Mouse (Mus musculus) kidney, adult 8-10 months (tissue): Measurements from ENCODE around the gene Ggta1.

Experiments
- DNase-seq, 2 experiments: peaks; one replicate each; pipeline ENCODE4 v3.0.0; 2022

Gene Ggta1

DNA sequence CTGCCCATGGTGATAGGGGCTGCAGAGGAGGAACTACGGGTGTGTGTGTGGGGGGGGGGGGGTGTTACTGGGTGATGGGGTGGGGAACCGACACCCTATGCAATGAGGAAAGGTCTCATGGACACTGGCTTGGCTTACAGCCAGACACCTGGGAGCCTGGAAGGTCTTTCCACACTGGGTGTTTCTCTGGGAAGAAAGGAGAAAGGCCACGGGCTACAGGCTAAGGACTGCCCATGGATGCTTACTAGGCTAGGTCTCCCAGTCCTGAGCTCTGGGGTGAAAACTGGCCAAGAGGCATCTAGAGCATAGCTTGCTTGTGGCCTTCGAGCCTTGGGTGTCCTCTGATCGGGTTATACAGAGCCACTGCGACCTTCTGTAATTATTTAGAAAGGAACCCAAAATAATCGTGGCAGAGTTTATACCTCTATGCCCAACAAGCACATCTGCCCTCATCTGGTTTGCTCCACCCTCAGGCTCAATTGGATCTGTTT is at the start of gene Ggta1:
Gene Ggta1 (minus strand): TSS at position 441 of the 491 bp plus-strand sequence.
- no peak for DNase-seq

DNA sequence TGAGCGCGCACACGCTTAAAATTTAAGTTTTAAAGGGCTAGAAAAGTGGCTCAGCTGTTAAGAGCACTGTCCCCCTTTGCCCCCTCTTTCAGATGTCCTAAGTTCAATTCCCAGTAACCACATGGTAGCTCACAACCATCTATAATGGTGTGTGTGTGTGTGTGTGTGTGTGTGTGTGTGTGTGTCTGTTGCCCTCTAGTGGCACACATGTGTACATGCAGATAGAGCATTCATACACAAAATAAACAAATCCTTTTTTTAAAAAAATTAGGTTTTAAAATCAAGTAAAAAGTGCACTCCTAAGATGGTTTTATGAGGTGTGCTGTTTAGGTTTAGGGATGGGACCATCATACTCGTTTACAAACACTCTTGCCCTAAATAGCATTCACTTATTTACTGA is 49.2 kb upstream of the Ggta1 start:
- no peak for DNase-seq

DNA sequence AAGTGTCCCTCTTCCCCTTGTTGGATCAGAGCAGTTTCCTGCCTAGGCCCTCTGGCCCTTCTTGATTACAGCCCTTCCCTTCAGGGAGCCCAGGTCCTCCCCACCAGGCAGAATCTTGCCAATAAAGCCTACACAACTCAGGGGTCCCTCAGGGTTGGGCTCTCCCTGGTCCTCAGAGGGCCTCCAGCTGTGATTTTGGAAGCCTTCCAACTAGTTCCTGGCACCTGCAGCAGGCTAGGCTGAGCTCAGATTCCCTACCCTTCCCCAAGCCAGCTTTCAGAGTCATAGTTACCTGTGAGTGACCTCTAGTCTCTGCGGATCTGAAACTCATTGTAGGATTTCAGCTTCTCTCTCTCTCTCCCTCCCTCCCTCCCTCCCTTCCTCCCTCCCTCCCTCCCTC is 47.9 kb upstream of the Ggta1 start:
- DNase-seq, result no peak

DNA sequence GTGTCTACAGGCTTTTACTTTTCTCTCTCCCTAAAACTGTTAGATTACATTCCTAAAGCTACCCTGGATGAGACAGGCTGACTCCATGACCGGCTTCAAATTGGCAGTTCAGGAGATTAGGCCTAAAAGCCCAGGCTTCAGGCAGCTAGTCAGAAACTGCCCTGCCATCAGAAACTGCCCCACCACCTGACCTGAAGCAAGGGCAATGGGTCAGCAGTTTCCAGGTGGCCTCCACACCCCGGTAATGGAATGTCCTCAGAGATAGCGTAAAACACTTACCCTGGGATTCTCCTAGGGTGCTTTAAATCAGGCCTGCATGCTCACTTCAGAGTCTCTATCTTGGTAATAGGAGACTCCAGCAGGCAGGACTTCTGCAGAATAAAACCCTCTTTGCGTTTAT is 46.9 kb upstream of the Ggta1 start:
- DNase-seq, result no peak

DNA sequence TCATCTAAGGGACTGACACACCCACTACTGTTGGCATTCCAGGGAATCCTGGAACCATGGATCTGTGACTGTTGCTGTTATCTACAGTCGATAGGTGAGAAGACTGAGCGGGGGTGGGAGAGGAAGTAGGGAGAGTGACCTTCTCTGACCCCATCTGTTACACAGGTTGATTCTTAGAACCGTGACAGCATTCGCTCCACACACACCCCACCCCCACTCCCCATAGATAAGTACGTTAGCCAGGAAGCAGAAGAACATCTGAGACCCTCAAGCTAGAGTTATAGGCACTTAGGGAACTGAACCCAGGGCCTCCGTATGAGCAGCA is 46.3 kb upstream of the Ggta1 start:
- DNase-seq, result no peak

DNA sequence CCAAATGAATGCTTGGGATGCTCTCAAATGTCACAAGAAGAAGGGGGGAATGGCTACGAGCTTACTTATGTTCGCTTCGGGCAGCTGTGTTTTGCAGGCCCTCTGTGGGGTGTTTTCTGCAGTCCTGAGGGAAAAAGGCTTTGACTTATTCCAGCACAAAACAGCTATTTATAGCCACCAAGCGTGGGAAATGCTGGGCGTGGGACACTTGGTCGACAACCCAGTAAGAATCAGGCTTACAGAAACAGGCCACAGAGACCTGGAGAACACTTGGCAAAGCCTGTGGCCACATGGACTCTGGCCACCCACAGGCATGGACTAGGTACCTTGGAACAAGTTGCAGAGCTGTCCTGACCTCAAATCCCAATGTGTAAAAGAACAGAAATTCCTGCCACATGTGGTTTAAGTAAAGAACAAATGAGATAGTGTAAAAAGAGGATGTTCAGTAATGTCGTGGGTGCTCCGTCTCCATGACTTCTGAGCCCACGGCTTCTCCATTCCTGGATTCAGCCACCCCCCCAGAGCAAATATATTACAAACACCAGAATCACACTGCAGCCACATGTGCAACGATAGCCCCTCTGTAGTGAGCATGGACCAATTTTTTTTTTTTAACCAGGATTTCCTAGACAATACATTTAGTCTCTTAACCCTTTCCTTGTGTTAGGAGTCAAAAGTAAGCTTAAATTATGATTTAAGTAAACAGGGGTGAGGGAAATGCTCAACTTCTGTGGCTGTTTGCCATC is 45.7 kb upstream of the Ggta1 start:
- peak; percentile 61 to 62 for DNase-seq

DNA sequence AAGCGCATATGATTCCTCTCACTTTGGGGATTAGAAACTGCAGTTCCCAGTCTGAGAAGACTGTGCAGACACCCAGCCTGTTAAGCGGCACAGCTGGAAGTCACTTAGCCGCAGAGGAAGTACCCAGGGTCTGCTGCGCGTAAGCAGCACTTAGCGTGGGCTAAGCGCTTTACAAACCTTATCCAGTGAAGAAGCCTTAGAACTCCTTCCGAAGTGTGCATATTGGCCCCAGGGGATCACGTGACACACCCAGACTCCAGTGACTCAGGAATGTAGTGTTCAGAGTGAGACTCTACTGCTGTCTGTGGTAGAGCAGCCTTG is 44.1 kb upstream of the Ggta1 start:
- DNase-seq, result no peak

DNA sequence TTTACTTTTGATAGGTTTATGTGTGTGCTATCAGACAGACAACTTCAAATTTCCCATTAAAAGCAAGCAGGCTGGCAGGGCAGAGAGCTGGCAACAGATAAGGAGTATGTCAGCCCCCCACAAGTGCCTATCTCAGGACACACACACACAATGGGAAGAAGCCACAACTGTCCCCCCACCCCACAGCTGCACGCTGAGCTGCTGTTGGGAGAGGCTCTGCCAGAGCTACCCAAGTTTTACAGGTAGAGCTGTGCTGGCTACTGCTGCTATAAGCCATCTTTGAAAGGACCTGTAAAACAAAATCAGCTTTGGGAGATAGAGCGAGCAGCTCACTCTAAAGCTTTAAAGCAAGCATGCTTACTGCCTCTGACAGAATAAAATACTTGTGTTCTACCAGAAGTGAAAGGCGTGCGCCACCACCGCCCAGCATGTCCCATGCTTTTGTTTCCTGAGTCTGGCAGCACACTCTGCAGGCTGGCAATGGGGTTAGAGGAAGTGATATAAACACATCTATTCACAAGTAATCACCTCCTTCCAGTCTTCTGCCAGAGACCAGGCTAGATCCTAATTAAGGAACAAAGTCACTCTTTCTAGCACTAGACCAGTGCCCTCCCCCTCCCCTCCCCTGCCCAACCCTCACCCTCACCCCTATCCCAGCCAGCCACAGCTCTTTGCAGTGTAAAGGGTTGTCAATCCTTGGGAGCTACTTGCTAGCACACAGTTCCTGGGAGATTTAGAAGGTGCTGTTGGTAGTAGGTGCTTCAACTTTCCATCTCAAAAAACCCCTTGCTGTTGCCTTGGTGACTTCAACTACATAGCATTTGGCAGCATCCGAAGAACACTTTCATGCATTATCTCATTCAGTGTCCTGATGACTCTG is 43.5 kb upstream of the Ggta1 start:
- DNase-seq, result no peak

DNA sequence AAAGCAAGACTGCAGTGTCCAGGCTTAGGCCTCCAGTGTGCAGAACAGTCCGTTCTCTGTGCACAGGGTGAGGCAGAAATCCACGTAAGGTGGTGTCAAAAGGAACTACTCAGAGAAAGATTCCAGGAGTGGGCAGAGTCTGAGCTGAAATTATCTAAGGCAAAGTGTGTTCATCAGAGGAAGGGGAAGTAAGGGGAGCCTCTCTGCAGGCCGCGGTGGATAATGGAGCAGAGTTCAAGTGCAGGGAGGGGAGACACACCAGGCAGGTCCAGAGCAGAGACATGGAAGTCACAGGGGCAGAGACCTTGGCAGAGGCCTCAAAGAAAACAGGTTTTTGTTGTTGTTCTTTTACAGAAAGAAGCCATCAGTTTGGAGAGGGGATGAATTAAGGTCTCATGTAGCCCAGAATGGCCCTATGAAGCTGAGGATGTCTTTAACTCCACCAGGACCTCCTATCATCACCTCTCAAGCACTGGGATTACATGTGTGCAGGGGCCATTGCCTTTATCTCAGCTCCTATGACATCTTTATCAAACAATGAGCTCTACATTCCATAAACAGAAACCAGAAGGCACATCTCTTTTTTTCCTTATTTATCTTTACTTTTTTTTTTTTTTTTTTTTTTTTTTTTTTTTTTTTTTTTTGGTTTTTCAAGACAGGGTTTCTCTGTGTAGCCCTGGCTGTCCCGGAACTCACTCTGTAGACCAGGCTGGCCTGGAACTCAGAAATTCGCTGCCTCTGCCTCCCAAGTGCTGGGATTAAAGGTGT is 42.7 kb upstream of the Ggta1 start:
- no peak for DNase-seq

DNA sequence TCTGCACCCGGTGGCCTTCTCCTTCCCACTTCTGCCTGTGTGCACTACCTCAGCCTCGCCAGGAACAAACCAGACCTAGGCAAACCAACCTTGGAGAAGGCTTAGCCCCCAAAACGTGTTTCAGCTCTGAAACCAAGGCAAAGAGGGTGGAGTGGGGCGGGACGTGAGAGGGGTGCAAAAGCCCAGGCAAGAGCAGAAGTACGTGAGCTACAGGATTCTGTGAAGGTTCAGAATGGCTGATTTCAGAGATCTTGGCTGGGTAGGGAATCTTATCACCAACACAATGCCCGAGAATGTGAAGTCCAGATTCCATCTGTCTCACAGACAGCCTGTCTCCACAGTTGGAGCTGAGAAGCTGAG is 41.4 kb upstream of the Ggta1 start:
- DNase-seq, result no peak

DNA sequence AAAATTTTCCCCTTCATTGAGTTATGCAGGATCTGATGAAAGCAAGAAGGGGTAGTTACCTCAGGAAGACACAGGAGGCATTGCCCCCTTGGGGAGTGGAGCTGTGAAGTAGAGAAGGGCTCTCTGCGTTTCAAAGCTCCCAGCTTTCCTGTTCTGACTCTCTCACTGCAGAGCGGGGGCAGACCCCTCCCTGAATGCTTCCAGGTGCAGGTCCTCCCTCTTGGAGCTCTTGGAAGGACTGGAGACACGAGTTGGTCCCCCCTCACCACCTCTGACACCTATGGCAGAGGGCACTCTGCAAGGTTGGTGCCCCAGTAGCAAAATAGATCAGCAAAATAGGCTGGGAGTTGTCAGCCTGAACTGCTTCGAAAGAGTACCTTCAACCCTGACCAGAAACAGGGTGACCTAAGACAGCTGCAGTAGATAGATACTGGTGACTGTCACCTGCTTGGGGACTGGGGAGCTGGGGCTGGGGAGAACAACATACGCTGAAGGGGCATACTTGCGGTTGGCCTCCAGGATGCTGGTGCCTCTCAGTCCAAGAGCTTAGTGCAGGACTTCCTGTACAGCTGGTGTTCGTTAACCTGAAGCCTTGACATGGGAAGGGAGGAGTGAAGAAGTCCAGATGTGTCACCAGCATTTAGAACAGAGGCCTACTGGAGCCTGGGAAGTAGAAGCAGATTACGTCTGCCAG is 40.8 kb upstream of the Ggta1 start:
- DNase-seq, result no peak

DNA sequence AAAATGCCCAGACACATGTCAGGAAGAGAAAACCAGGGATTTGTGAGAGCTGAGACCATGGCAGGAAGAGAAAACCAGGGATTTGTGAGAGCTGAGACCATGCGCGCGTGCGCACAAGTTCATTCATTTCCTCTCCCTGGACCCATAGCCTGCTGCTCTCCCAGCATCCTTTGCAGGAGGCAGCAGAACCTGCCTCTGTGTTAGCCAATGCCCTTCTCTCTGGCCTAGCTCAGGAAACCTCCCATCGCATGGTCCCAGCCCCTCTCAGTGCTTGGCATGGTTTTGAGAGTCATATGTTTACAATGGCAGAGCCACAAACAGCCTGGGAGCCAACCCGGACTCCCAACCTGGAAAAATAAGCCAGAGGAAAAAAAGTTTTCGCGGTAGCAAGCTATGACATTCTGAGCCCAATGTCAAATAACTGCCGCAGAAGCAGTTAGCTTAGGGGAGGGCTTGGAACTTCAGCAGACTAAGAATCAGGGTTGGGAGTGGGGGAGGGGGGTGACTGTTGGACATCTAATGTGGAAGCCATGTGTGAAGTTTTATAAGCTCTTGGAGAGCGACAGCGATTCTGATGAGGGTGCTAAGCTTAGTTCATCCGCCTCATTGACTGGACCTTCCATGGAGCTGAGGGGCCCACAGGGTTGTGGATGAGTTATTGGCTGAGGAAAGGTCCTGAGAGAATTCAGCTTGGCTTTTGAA is 40.1 kb upstream of the Ggta1 start:
- DNase-seq, result no peak

DNA sequence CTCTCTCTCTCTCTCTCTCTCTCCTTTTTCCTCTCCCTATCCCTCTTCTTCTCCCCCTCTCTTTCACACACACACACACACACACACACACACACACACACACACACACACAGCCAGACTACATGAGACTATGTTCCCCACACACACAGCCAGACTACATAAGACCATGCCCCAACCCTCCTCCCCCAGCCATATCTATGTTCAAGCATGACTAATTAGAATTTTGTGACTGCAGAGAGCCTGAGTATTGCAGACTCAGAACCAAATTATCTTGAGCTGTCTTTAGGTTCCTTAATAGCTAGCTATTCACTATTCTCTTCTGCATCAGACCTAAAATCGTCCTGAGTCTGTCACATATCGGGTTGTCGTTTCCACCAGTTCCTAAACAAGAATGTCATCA is 39.5 kb upstream of the Ggta1 start:
- no peak for DNase-seq

DNA sequence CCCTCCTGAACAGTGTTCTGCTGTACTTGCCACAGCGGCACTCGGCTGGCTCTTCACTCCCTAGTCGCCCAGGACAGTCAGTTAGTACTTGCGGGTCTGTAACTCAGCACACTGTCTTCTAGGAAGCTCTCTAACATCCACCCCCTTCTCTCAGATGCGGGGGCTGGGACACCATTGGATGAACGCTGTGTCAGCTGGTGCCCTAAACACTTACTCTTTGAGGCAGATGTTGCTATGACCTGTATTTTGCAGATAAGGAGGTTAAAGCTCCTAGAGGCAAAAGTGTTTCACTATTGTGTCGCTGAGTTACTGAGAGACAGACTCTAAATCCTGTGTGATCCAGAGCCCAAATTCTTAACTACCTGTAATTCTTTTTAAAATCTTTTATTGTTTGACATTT is 36.4 kb upstream of the Ggta1 start:
- no peak for DNase-seq

DNA sequence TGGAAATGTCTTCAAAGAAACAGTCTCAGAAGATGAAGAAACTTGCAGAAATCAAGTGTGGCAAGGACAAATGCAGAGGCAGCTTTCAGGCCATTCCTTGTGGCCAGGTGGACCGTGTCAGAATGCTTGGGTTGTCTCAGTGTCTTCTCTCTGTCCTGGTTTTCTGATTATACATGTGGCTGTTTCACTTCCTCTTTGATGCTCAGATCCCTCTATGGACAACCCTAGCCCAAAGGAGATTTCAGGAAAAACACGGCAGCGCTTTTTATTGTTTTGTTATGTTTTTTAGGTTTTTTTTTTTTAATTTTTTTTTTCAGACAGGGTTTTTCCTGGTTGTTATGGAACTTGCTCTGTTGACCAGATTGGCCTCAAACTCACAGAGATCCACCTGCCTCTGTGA is 35.9 kb upstream of the Ggta1 start:
- DNase-seq, result no peak

DNA sequence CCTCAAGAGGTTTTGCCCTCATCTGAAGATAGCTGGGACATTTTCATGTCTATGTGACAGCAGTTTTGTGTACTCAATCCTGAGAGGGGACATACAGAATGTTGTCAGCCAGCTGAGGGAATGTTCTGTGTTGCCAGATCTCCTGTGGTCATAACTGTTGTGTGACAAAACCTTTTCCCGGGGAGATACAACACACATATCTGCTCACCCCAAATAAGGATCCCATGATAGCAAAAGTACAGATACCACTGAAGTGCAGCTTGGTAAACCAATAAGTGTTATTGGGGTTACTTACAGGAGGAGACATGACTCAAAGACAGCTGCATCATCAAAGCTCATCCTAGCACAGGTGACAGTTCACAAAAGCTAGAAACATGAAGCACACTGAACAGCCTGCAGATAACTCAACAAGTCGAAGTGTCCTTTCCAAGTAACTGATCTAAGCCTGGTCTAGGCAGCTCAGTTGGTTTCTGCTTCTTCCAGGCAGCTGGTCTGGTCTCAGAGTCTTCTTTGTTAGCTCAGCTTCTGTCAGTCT is 34.7 kb upstream of the Ggta1 start:
- no peak for DNase-seq

DNA sequence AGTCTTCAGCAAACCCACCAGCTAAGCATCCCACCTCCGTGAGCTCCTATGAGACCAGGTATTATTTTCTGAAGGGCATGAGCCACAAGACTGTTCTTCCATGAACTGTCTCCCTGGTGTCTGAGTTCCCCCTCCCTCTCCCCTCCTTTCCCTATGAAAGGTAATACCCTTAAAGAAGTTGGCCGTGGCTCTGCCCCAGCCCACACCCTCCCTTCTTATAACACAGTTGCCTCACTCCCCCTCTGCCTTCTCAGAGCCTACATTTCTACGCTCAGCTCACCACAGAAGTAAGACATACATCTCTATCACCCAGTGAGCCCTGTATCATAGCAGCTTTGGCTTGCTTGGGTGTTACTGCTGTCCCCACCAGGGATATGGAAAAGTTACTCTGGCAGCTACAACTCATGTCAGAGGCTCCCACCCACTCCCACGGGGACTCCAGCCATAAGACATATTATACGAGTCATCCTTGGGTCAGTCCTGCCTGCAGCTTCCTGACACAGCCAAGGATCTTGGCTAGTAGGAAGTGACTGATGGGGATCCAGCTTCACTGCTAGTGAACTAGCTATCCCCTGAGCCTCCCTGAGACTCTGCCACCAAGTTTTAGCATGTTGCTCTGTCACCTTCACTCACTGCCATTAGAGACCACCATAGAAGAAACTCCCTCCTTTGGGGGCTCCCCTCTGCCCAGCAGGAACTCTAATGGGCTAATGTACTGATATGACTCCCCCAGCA is 33.4 kb upstream of the Ggta1 start:
- no peak for DNase-seq

DNA sequence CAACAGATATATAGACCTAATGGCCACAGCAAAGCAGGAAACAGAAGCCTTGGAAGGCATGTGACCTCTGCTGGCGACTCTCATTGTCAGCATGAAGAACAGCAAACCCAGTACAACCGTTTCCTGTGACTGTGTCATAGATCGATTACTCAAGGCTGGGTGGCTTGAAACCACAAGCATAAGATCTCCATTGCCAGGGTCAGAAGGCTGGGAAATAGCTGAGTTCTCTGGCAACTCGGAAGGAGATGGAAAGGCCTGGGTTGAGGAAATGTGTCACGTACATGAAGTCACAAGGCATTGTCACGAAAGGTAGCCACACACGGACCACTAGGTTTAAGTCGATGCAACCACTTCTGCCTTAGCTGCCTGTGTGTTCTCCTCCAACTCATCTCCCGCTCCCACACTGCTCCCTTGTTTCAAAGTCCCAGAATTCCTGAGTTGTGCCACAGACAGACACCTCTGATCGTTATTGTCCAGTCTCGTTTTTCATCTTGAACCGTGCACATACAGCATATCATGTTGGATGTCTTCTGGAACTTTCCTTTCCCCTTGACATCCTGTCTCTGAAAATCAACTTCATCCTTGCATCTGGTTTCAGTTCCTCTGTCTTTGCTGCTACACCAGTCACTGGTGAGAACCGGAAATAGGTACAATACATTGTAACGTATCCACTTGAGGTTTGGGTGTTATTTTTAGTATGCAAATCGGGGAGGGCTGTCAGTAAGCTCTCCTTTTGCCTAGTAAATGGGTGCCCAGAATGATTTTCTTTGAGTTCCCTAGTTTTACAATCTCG is 32.7 kb upstream of the Ggta1 start:
- no peak for DNase-seq

DNA sequence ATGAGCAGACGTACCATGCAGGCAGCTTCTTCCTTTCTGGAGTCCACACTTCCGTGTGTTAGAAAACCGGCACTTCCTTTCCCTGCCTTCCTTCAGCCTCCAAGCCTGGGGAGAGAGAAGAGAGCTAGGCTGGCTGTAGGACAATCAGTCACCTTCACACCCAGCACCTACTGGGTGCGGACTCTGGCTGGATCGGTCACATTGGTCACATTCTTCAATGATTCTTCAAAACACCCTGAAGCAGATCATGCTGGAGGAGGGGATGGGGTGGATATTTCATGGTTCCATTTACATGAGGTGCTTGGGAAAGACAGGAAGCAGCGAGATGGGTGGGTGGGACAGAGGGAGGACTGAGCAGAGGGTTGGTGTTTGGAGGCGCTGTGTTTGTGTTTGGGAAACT is 30.5 kb upstream of the Ggta1 start:
- DNase-seq, result no peak

DNA sequence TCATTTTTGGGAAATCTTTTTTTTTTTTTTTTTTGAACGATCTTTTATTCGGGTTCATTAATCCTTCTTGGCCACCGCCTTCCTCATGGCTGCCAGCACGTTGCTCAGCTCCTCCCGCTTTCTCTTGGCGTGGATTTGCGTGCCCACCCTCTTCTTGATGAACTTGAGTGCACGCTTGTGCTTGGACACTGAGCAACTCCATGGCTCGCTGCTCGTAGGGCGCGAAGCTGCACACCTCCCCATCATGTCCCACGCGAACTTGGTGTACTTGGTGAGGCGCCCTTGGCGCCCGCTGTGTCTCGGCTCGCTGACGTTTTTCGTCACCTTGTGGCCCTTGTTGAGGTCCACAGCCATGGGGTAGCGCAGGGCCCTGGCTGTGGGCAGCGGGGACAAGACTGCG is 28.1 kb upstream of the Ggta1 start:
- no peak for DNase-seq
